Mouse (Mus musculus): Measurements from ENCODE around the gene Rai2. TPM values are rescaled to one million over a fixed set of nuclear protein-coding genes. Genes with fewer than 3 reads are reported as not detected.
"Not testable (repeated sequence)": the region's sequence is repeated elsewhere in the genome, so short reads cannot be mapped to it uniquely, and the experiment has no call there.

The Rai2 gene
- total and polyA plus RNA-seq, 3 experiments: 0.05 TPM; not detected in 2

GRCm38 (mm10) chrX:161776321-161776962, 59.6 kb downstream of the Rai2 start:
- TF ChIP-seq CTCF (IDR thresholded peaks at IDR 0.05; ENCODE audit: low read depth, low read length): no peak
- no peak for TF ChIP-seq POLR2AphosphoS5 (IDR thresholded peaks at IDR 0.05; ENCODE audit: insufficient replicate concordance, low read depth, low read length)
- TF ChIP-seq TAL1 (conservative IDR thresholded peaks at IDR 0.05; ENCODE audit: low read depth, low read length): no peak
- no peaks in the 10 kb centered on the region for H3K9me3 ChIP-seq (replicated peaks)
- ATAC-seq (ENCODE audit: extremely low read depth, insufficient number of reproducible peaks, low FRiP score, poor library complexity, severe bottlenecking) (no peak), DNase-seq (ENCODE audit: low spot score) (no peak)
- no peaks in the 10 kb centered on the region; the same call in 1 of the 2 replicates for H3K27me3 ChIP-seq (ENCODE audit: insufficient read depth, low read length)
- no peak overlapping the region for H3K4me3 ChIP-seq (ENCODE audit: low read depth, low read length)
- H3K4me1 ChIP-seq (ENCODE audit: insufficient read depth, low read depth, low read length): no peaks in the 10 kb centered on the region
- no peaks in the 10 kb centered on the region for H3K36me3 ChIP-seq (replicated peaks)

DNA sequence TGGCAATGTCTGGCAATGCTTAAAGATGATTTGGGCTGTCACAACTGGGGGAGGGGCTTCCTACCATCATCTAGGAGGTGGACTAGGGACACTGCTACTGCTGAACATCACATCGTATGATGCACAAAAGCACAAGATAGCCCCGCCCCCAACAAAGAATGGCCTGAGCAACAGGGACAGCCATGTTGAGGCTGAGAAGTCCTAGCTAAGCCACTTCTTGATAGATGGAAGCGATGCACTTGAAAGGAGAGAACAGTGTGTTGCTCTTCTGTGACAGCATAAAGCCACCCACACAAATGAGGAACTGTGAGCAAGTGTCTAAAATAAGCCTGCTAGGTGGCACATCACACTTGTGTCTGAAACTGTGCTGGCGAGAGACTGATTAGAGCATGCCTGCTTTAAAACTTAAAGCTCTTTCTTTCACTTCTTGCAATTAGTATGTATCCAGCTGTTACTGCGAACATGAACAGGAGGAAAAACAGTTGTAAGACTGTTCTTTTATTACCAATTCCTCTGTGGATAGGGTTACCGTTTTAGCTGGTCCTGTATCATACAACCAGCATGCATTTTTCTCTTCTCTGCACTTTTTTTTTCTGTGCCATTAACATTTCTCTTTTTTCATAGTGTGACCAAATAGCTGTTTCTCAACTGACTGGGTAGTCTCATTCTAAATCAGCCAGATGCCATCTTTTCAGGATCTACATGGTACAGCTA, 63.6 kb downstream of the Rai2 start:
- ATAC-seq (ENCODE audit: extremely low read depth, insufficient number of reproducible peaks, low FRiP score, poor library complexity, severe bottlenecking) (no peak), DNase-seq (ENCODE audit: low spot score) (no peak)
- Histone ChIP-seq H3K36me3 (replicated peaks) (no peaks in the 10 kb centered on the region), H3K9me3 (replicated peaks) (no peaks in the 10 kb centered on the region), H3K4me1 (ENCODE audit: insufficient read depth, low read depth, low read length) (no peaks in the 10 kb centered on the region), H3K4me3 (ENCODE audit: low read depth, low read length) (no peak overlapping the region), H3K27me3 (ENCODE audit: insufficient read depth, low read length) (no peaks in the 10 kb centered on the region; the same call in 1 of the 2 replicates)
- TF ChIP-seq GATA2 (IDR thresholded peaks at IDR 0.05; ENCODE audit: borderline replicate concordance, low read depth, low read length) (no peak), POLR2AphosphoS5 (IDR thresholded peaks at IDR 0.05; ENCODE audit: insufficient replicate concordance, low read depth, low read length) (no peak), CTCF (IDR thresholded peaks at IDR 0.05; ENCODE audit: low read depth, low read length) (no peak), TAL1 (conservative IDR thresholded peaks at IDR 0.05; ENCODE audit: low read depth, low read length) (no peak), GATA1 (IDR thresholded peaks at IDR 0.05; ENCODE audit: borderline replicate concordance, low read length) (no peak)

DNA sequence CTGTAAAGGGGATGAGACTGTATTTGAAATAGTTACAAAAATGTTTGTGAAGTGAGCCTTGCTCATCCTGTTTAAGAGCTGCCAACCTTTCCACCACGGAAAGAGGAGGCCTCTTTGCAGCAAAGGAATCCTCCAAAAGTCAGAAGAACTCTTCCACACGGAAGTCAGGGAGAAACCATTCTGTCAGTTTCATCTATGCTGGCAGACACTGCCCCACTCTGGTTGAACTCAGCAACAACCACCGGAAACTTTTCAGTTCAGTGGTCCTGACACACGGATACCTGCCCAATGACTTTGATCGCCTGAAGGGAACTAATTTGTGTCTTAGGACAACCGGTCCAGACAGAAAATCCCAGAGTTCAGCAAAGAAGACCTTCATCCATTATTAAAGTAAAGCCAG, 73.3 kb downstream of the Rai2 start:
- no peak for DNase-seq (ENCODE audit: low spot score)

GRCm38 (mm10) chrX:161826186-161826585, 109.3 kb downstream of the Rai2 start:
- H3K27me3 ChIP-seq (ENCODE audit: insufficient read depth, low read length); H3K4me1 ChIP-seq (ENCODE audit: insufficient read depth, low read depth, low read length); ATAC-seq (ENCODE audit: extremely low read depth, insufficient number of reproducible peaks, low FRiP score, poor library complexity, severe bottlenecking); H3K36me3 ChIP-seq (replicated peaks); H3K9me3 ChIP-seq (replicated peaks); DNase-seq (ENCODE audit: low spot score); H3K4me3 ChIP-seq (ENCODE audit: low read depth, low read length): not testable (repeated sequence)

More for the DNA sequence above, 73.3 kb downstream of the Rai2 start:
- Histone ChIP-seq H3K4me1 (ENCODE audit: insufficient read depth, low read depth, low read length) (no peaks in the 10 kb centered on the region), H3K27me3 (ENCODE audit: insufficient read depth, low read length) (no peaks in the 10 kb centered on the region), H3K9me3 (replicated peaks) (no peaks in the 10 kb centered on the region), H3K4me3 (ENCODE audit: low read depth, low read length) (no peak overlapping the region), H3K36me3 (replicated peaks) (no peaks in the 10 kb centered on the region)
- ATAC-seq (ENCODE audit: extremely low read depth, insufficient number of reproducible peaks, low FRiP score, poor library complexity, severe bottlenecking): no peak
- TF ChIP-seq GATA1 (IDR thresholded peaks at IDR 0.05; ENCODE audit: borderline replicate concordance, low read length): no peak
- no peak for TF ChIP-seq GATA2 (IDR thresholded peaks at IDR 0.05; ENCODE audit: borderline replicate concordance, low read depth, low read length)
- TF ChIP-seq POLR2AphosphoS5 (IDR thresholded peaks at IDR 0.05; ENCODE audit: insufficient replicate concordance, low read depth, low read length): no peak
- TF ChIP-seq CTCF (IDR thresholded peaks at IDR 0.05; ENCODE audit: low read depth, low read length): no peak
- no peak for TF ChIP-seq TAL1 (conservative IDR thresholded peaks at IDR 0.05; ENCODE audit: low read depth, low read length)

All from G1E (cell line).